Comparison of ENCODE assay signal across 7 mouse cellular contexts in genomic region chr13:67360131-67360744, GRCm38 (mm10). TPM values are rescaled to one million over a fixed set of nuclear protein-coding genes. Genes with fewer than 3 reads are reported as not detected.
DNase-seq lines count a peak whose midpoint lies in the region; ATAC-seq lines count a peak whose summit lies in the region.

Gene Gm28044, minus strand, starts transcription at chr13:67360536.
Gene Zfp953, minus strand, starts transcription at chr13:67360605.

- no peaks in the 10 kb centered on the region for H3K36me3 ChIP-seq in embryonic facial prominence, embryonic 12.5 days
- no peaks in the 10 kb centered on the region for H3K36me3 ChIP-seq in limb, embryonic 11.5 days (ENCODE audit: control insufficient read depth, insufficient read depth, low read length)
- no peaks in the 10 kb centered on the region for H3K36me3 ChIP-seq in midbrain, embryonic 14.5 days (ENCODE audit: control insufficient read depth, insufficient read depth, low read length)

- H3K27me3 ChIP-seq in embryonic facial prominence, embryonic 12.5 days: no peaks in the 10 kb centered on the region
- no peaks in the 10 kb centered on the region for H3K27me3 ChIP-seq in limb, embryonic 11.5 days (ENCODE audit: control insufficient read depth, insufficient read depth, low read length)
- no peaks in the 10 kb centered on the region for H3K27me3 ChIP-seq in midbrain, embryonic 14.5 days (ENCODE audit: control insufficient read depth, insufficient read depth, low read length)

- no peaks in the 10 kb centered on the region for H3K9me3 ChIP-seq in embryonic facial prominence, embryonic 12.5 days
- no peaks in the 10 kb centered on the region for H3K9me3 ChIP-seq in limb, embryonic 11.5 days (ENCODE audit: control insufficient read depth, low read length)
- no peaks in the 10 kb centered on the region for H3K9me3 ChIP-seq in midbrain, embryonic 14.5 days (ENCODE audit: control insufficient read depth, low read length)

- peak within 1 kb of the TSS; percentile 75 for H3K4me3 ChIP-seq in embryonic facial prominence, embryonic 12.5 days
- H3K4me3 ChIP-seq in limb, embryonic 11.5 days (ENCODE audit: low read depth, low read length): peak within 1 kb of the TSS; percentile 53
- H3K4me3 ChIP-seq in midbrain, embryonic 14.5 days (replicated peaks; ENCODE audit: low read depth, low read length): peak within 1 kb of the TSS; percentile 66

- peak; percentile 82 for DNase-seq in adrenal gland, postnatal 25 days
- DNase-seq in heart, adult 11 months: peak; percentile 98
- peak; percentile 95 for DNase-seq in kidney, adult 18-20 months
- DNase-seq in limb, embryonic 11.5 days (ENCODE audit: low spot score): peak; percentile 92
- peak; percentile 96 for DNase-seq in midbrain, embryonic 14.5 days
- DNase-seq in spleen, adult 18-20 months: peak; percentile 76 to 88

- H3K9ac ChIP-seq in embryonic facial prominence, embryonic 12.5 days: peak within 1 kb of the TSS; percentile 59
- peak within 1 kb of the TSS; percentile 55 for H3K9ac ChIP-seq in limb, embryonic 11.5 days (ENCODE audit: low read length)
- peak within 1 kb of the TSS; percentile 57 for H3K9ac ChIP-seq in midbrain, embryonic 14.5 days (replicated peaks; ENCODE audit: low read length)

- under 1% methylated on average over 15 of the region's 15 CpGs for WGBS in embryonic facial prominence, embryonic 12.5 days
- WGBS in limb, embryonic 11.5 days: 1% methylated on average over 15 of the region's 15 CpGs
- under 1% methylated on average over 15 of the region's 15 CpGs for WGBS in midbrain, embryonic 14.5 days

- peak within 1 kb of the TSS; percentile 71 for H3K4me2 ChIP-seq in embryonic facial prominence, embryonic 12.5 days (replicated peaks)
- H3K4me2 ChIP-seq in limb, embryonic 11.5 days (ENCODE audit: low read depth, severe bottlenecking): peak within 1 kb of the TSS; percentile 70
- peak within 1 kb of the TSS; percentile 74 for H3K4me2 ChIP-seq in midbrain, embryonic 14.5 days (ENCODE audit: low read length)

- H3K4me1 ChIP-seq in embryonic facial prominence, embryonic 12.5 days: no peaks in the 10 kb centered on the region
- no peaks in the 10 kb centered on the region for H3K4me1 ChIP-seq in limb, embryonic 11.5 days (ENCODE audit: control insufficient read depth, insufficient read depth, low read length)
- no peaks in the 10 kb centered on the region for H3K4me1 ChIP-seq in midbrain, embryonic 14.5 days (ENCODE audit: control insufficient read depth, insufficient read depth, low read length)

- H3K27ac ChIP-seq in embryonic facial prominence, embryonic 12.5 days: no peak within 1 kb of the TSS
- H3K27ac ChIP-seq in limb, embryonic 11.5 days (replicated peaks; ENCODE audit: low read depth, low read length): no peak within 1 kb of the TSS
- H3K27ac ChIP-seq in midbrain, embryonic 14.5 days (replicated peaks; ENCODE audit: low read depth, low read length): no peak within 1 kb of the TSS

- peak; percentile 87 for ATAC-seq in embryonic facial prominence, embryonic 12.5 days (ENCODE audit: insufficient number of reproducible peaks, insufficient read depth, low FRiP score, low TSS enrichment)
- peak; percentile 90 for ATAC-seq in limb, embryonic 11.5 days (ENCODE audit: insufficient number of reproducible peaks, low FRiP score, low TSS enrichment, low read depth)
- peak; percentile 94 for ATAC-seq in midbrain, embryonic 14.5 days (ENCODE audit: low FRiP score, low TSS enrichment)

RNA-seq across cellular contexts. Expression of gene Gm28044, which starts in this region (rescaled TPM):
- total RNA-seq in adrenal gland, postnatal 25 days (2021): 1.2 TPM in 1 of 2 replicates, not detected in the other
- polyA plus RNA-seq in embryonic facial prominence, embryonic 12.5 days (2016; fragmentation: Nextera tagmentation; extraction: Ambion mirVana): not detected in 2 replicates
- polyA plus RNA-seq in limb, embryonic 11.5 days (2014; fragmentation: Nextera tagmentation; extraction: Ambion mirVana): not detected in 2 replicates
- not detected in 2 replicates for polyA plus RNA-seq in midbrain, embryonic 14.5 days (2014; fragmentation: Nextera tagmentation; extraction: Ambion mirVana)

RNA-seq across cellular contexts. Expression of gene Zfp953, which starts in this region (rescaled TPM):
- 4.1 and 4.9 TPM in 2 replicates for total RNA-seq in adrenal gland, postnatal 25 days (2021)
- polyA plus RNA-seq in embryonic facial prominence, embryonic 12.5 days (2016; fragmentation: Nextera tagmentation; extraction: Ambion mirVana): 0.94 and 0.96 TPM in 2 replicates
- polyA plus RNA-seq in limb, embryonic 11.5 days (2014; fragmentation: Nextera tagmentation; extraction: Ambion mirVana): 1.1 and 1.2 TPM in 2 replicates
- 0.65 and 0.82 TPM in 2 replicates for polyA plus RNA-seq in midbrain, embryonic 14.5 days (2014; fragmentation: Nextera tagmentation; extraction: Ambion mirVana)

Comparison
In these comparisons a context has a peak if more than half of its experiments do, and no peak if none do; other contexts are left out.
1. Peak in ATAC-seq, H3K4me3 ChIP-seq, H3K9ac ChIP-seq and H3K4me2 ChIP-seq in embryonic facial prominence, embryonic 12.5 days; RNA of the genes that start here not detected or under 1 TPM.
2. Peak in DNase-seq, ATAC-seq, H3K4me3 ChIP-seq, H3K9ac ChIP-seq and H3K4me2 ChIP-seq in midbrain, embryonic 14.5 days; RNA of the genes that start here not detected or under 1 TPM.